Mouse (Mus musculus) heart, postnatal 0 days (tissue): ENCODE measurements around the gene Drd3. TPM values are rescaled to one million over a fixed set of nuclear protein-coding genes. Genes with fewer than 3 reads are reported as not detected.

Source experiments
- ATAC-seq: fragments of 200-750 bp; cut with Nextera tagmentation; 2 replicates; pipeline ENCODE4 v1.8.0; 2017; ENCODE audit warnings: low read depth, moderate number of reproducible peaks, moderate library complexity; ENCODE audit not compliant: insufficient read depth
- DNase-seq: peaks from one replicate; pipeline ENCODE4 v3.0.0-alpha.2; 2016; ENCODE audit warnings: low spot score
- H3K27ac ChIP-seq: fragments of 300-500 bp; sonication (generic); 2 replicates; pipeline ENCODE4 v1.5.1; 2014; ENCODE audit warnings: low read depth, mild to moderate bottlenecking
- H3K27me3 ChIP-seq: fragments of 300-500 bp; sonication (generic); 2 replicates; pipeline ENCODE4 v1.6.1; 2014; ENCODE audit warnings: low read length, mixed read lengths; ENCODE audit not compliant: control insufficient read depth, insufficient read depth
- H3K36me3 ChIP-seq: fragments of 300-500 bp; sonication (generic); replicated peaks from 2 replicates; pipeline ENCODE4 v1.6.1; 2014; ENCODE audit warnings: low read length, mixed read lengths; ENCODE audit not compliant: control insufficient read depth, insufficient read depth
- H3K4me1 ChIP-seq: fragments of 300-500 bp; sonication (generic); 2 replicates; pipeline ENCODE4 v1.6.1; 2014; ENCODE audit warnings: antibody characterized with exemption; ENCODE audit not compliant: control insufficient read depth, insufficient read depth
- H3K4me2 ChIP-seq: fragments of 300-500 bp; sonication (generic); 2 replicates; pipeline ENCODE4 v1.6.1; 2014; ENCODE audit warnings: low read depth, mild to moderate bottlenecking, low read length, moderate library complexity
- H3K4me3 ChIP-seq: fragments of 300-500 bp; sonication (generic); 2 replicates; pipeline ENCODE4 v1.5.1; 2014; ENCODE audit warnings: low read depth, low read length
- H3K9ac ChIP-seq: fragments of 300-500 bp; sonication (generic); replicated peaks from 2 replicates; pipeline ENCODE4 v1.6.1; 2014; ENCODE audit warnings: low read depth, low read length, mixed read lengths
- H3K9me3 ChIP-seq: fragments of 300-500 bp; sonication (generic); replicated peaks from 2 replicates; pipeline ENCODE4 v1.6.1; 2016; ENCODE audit warnings: low read length; ENCODE audit not compliant: control insufficient read depth
- CTCF ChIP-seq: IDR thresholded peaks from 2 replicates; pipeline ENCODE4 v1.5.1; 2016; ENCODE audit warnings: antibody characterized with exemption, control low read depth, low read depth
- EP300 ChIP-seq: IDR thresholded peaks from 2 replicates; pipeline ENCODE4 v1.6.1; 2016; ENCODE audit warnings: antibody characterized with exemption, low read depth
- WGBS: fragments of 180-500 bp; shearing (Covaris S2); extraction: QIAGEN DNeasy Blood & Tissue Kit; methylation state at CpG from one replicate; pipeline ENCODE4 v1.1.7; 2014; 5-methylcytosine and 5-hydroxymethylcytosine counted together
- polyA plus RNA-seq: library from polyadenylated mRNA; unstranded; fragments of >200 nt; fragmentation: Nextera tagmentation; extraction: Ambion mirVana; gene quantifications from 2 replicates; pipeline ENCODE4 v1.2.1, GENCODE M21; 2015
- total RNA-seq: library from RNA; depleted of rRNA; stranded (reverse); fragments of >200 nt; gene quantifications from 2 replicates; pipeline ENCODE4 v1.2.3, GENCODE M21; 2014; ENCODE audit warnings: low replicate concordance; rRNA removed

Drd3 gene
- total RNA-seq (0.46 TPM in 1 of 2 replicates, not detected in the other), polyA plus RNA-seq (not detected in 2 replicates)

DNA sequence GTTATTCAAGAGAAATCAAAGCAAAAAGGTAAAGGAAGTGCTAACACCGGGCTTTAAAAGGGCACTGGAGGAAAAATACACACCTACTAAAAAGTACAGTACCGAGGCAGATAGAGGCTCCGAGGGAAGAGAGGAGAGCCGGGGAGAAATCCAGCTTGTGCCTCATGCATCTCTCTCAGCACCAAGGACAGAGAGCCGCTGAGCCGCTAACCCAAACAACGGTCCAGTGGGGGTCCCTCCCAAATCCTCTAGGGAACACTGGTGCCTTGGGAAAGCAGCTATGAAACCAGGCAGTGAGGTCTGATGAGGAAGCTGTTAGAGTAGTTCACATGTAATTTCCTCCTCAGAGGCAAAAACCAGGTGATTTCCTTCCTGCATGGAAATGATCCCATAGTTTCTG is at the start of gene Drd3:
Gene Drd3 (plus strand): TSS at position 276 of the 400 bp plus-strand sequence.
- Histone ChIP-seq H3K36me3 (no peaks in the 10 kb centered on the region), H3K4me1 (no peaks in the 10 kb centered on the region), H3K4me2 (peak within 1 kb of the TSS; percentile 38; the same call in 1 of the 2 replicates), H3K4me3 (no peak within 1 kb of the TSS), H3K27ac (no peak within 1 kb of the TSS), H3K27me3 (no peaks in the 10 kb centered on the region), H3K9ac (no peak within 1 kb of the TSS), H3K9me3 (no peaks in the 10 kb centered on the region)
- ATAC-seq (no peak), DNase-seq (peak; percentile 69)
- WGBS, result 6% methylated on average over 7 of the region's 7 CpGs
- no peak for TF ChIP-seq CTCF
- TF ChIP-seq EP300, result no peak

GRCm38 (mm10) chr16:43708335-43709061 is 45.3 kb upstream of the Drd3 start:
- Histone ChIP-seq H3K27me3 (no peaks in the 10 kb centered on the region), H3K4me3 (peak overlapping the region; percentile 31), H3K36me3 (no peaks in the 10 kb centered on the region), H3K27ac (no peak overlapping the region), H3K4me1 (peaks cover 14% of the 10 kb centered on the region), H3K4me2 (peak overlapping the region; percentile 60), H3K9me3 (no peaks in the 10 kb centered on the region), H3K9ac (no peak overlapping the region)
- TF ChIP-seq CTCF (no peak), EP300 (no peak)
- ATAC-seq (0 out of 2 replicates have a peak, but pooled peaks have one; percentile 6), DNase-seq (no peak)
- 41% methylated on average over 13 of the region's 13 CpGs for WGBS

DNA sequence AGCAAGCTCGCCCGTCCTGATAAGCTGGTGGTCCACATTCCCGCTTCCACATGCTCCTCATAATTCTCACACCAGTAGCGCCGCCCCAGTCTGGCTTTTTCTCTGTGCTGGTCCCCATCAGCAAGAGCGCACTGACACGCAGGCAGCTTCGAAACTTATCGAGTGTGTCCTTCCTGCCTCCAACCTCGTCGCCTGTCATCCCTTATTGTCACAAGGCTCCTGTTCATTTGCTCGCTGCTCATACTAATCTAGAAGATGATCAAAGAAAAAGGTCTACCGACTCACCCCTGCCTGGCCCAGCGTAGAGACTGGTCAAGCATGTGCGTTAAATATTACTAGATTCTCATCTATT is 44.8 kb upstream of the Drd3 start:
- H3K4me1 ChIP-seq, result peaks cover 14% of the 10 kb centered on the region
- peak overlapping the region; percentile 31 for H3K4me3 ChIP-seq
- H3K27ac ChIP-seq, result no peak overlapping the region
- no peak overlapping the region for H3K9ac ChIP-seq
- no peaks in the 10 kb centered on the region for H3K9me3 ChIP-seq
- H3K4me2 ChIP-seq, result peak overlapping the region; percentile 60
- ATAC-seq (0 out of 2 replicates have a peak, but pooled peaks have one; percentile 27), DNase-seq (peak; percentile 17)
- no peak for TF ChIP-seq EP300
- TF ChIP-seq CTCF, result no peak
- no peaks in the 10 kb centered on the region for H3K36me3 ChIP-seq
- WGBS, result 26% methylated on average over 15 of the region's 15 CpGs
- no peaks in the 10 kb centered on the region for H3K27me3 ChIP-seq

DNA sequence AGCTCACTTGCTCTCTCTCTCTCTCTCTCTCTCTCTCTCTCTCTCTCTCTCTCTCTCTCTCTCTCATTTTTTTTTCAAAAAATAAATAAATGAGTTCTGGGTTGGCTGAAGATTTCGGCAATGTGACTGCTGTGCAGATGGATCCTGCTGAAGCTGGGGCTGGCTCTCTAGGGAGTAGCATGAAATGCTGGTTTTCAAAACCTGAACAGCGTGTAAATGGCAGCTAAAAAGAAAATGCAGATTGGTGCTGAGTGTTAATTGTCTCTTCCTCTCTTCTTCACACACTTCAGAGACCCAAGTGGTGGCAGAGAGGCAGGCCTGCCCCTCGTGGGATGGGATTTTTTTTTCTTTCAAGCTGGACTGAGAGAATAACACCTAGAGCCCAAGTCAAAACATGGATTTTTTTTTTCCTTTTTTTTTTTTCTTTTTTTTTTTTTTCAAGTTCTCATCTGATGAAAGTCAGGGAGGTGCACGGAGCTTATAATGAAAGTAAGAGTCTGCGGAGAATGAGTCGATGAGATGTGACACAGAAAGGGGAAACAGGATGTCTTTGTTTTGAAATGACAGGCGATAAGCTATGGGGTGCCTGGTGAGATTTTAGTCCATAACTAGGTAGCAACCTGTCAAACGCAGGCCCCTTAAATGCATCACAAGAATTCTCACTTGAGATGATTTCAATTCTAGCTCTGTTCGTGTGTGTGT is 44.2 kb upstream of the Drd3 start:
- no peak for DNase-seq
- Histone ChIP-seq H3K27me3 (no peaks in the 10 kb centered on the region), H3K36me3 (no peaks in the 10 kb centered on the region), H3K4me2 (peak overlapping the region; percentile 60), H3K4me1 (peaks cover 14% of the 10 kb centered on the region), H3K27ac (no peak overlapping the region), H3K9me3 (no peaks in the 10 kb centered on the region), H3K9ac (no peak overlapping the region), H3K4me3 (peak overlapping the region; percentile 31)
- WGBS, result 42% methylated on average over 9 of the region's 9 CpGs
- ATAC-seq, result no peak
- TF ChIP-seq EP300 (no peak), CTCF (no peak)

DNA sequence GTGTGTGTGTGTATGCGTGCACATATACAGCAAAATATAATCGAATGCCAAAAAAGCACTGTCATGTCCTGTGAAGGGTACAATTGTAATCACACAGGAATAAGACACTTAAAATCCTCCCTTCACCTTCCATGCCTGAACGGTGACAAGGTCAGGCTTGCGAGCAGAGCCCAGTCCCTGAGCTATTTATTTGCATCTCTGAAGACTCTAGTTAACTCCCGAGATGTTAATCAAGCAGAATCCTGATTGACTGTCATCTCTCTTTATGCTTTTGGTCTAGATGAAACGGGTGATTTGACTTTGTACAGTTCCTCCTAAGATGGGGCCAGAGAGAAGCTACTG is 43.7 kb upstream of the Drd3 start:
- Histone ChIP-seq H3K9ac (no peak overlapping the region), H3K9me3 (no peaks in the 10 kb centered on the region), H3K4me3 (peak overlapping the region; percentile 31), H3K27ac (no peak overlapping the region), H3K27me3 (no peaks in the 10 kb centered on the region), H3K4me1 (peaks cover 14% of the 10 kb centered on the region), H3K4me2 (peak overlapping the region; percentile 60), H3K36me3 (no peaks in the 10 kb centered on the region)
- 59% methylated on average over 6 of the region's 6 CpGs for WGBS
- no peak for TF ChIP-seq EP300
- no peak for TF ChIP-seq CTCF
- DNase-seq, result no peak
- no peak for ATAC-seq
